Mouse (Mus musculus) kidney, adult 18-20 months (tissue): ENCODE data around the gene Tmem203.
"Not testable (repeated sequence)": the region's sequence is repeated elsewhere in the genome, so short reads cannot be mapped to it uniquely, and the experiment has no call there.

Experiments used
- DNase-seq: peaks from one replicate; pipeline ENCODE4 v3.0.0; 2021

Tmem203 gene

GRCm38 (mm10) chr2:25234551-25235220, 20.6 kb upstream of the Tmem203 start:
- DNase-seq: peak; percentile 49

DNA sequence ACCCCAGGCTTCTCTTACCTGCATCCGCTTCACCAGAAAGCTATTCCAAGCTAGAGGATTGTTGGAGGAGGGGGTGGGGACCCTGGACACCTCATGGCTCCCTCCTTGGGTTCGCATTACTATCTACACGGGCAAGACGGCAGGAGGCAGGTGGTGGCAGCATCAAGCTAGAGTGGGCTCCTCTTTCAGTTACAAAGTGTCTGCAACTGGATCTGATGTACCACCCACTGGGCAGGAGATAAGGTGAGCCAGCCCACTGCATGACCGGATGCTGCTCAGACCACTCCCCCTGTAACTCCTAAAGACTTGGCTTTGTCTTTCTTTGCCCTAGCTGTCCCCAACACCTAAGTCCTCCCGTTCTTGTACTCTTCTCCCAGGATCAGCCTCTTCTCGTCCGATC, 18.6 kb upstream of the Tmem203 start, which contains the start of gene Rnf224:
Rnf224 (minus strand) TSS at position 174 of the 400 bp plus-strand sequence.
- no peak for DNase-seq

DNA sequence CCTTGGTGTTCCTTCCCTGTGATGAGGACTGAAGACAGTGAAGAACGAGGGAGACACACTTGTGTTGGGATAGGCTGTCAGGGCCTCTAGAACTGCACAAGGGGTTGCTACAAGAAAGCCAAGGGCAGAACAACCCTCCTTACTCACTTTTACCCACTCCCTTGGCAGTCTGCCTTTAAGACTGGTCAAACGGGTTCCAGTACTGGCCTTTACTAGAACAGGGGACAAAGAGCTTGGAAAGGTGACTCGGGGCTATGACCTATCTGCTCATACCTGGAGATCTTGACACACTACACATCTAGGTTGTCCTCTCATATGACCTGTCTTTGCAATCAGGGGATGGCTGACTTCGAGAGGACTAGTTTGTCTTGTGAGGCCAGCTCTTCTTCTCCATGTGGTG, 17.7 kb upstream of the Tmem203 start:
- DNase-seq: peak; percentile 57

DNA sequence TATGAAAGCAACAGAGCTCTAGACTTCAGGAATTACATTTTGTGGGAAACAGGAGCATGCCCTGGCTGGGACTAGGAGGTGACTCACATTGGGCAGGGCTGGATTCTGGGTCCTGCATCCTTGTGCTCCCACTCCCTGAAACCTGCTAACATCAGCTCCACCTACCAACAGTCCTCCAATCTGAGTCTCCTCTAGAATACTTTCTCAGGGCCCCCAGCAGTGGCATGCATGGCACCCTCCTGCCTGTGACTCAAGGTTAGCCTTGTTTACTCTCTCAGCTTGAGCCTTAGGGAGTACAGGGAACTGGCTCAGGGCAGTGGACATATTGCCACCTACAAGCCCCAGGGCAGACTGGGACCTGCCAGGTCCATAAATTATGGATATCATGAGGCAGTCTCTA, 17.1 kb upstream of the Tmem203 start:
- DNase-seq: no peak

DNA sequence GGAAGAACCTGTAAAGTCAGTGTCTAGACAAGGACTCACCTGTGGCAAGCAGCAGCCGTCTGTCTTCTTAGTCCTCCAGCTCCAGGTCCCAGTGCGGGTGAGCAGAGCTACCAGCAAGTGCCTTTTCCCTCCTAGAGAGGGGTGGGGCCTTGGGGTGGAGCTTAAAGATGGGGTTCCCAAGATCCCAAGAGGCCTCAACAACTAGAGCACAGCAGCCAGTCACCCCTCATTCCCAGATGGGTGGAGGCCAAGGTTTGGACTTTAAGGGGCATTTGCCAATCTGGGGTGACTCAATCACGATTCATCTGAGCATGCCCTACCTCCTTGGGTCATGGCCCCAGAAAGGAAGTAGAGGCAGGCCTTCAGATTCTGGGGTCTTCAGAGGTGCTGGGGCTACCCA, 15.5 kb upstream of the Tmem203 start:
- no peak for DNase-seq

GRCm38 (mm10) chr2:25240310-25240709, 14.9 kb upstream of the Tmem203 start:
- DNase-seq: no peak

DNA sequence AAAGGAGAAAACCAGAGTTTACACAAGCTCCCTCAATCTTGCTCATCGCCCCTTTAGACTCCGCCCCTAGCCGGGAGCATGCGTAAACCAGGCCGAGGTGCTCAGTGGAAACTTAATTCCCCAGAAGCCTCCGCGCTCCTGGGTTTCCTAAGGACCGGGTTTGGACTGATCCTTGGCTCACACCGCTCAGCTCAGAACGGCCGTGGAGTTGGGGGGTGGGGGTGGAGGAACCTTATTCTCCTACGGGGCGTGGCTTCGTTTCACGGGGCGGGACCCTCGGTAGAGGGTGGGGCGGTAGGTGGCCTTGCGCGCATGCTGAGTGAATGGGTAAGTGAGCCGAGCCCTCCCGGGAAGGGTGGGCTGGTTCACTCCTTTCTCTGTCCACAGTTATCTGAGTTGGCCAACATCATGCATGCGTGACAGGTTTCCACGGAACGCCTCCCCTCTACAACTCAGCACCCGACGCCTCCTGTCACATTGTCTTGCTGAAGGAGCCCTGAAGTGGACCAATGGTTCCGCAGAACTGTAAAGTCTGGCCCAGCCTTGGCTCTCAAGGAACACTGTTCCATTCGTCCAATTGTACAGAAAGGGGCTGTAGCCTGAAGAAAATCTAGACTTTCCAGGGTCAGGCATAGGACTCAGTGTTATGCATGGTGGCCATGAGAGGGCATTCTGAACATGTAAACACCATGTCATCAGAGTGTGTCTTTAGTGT, 14.4 kb upstream of the Tmem203 start:
- peak; percentile 83 for DNase-seq

DNA sequence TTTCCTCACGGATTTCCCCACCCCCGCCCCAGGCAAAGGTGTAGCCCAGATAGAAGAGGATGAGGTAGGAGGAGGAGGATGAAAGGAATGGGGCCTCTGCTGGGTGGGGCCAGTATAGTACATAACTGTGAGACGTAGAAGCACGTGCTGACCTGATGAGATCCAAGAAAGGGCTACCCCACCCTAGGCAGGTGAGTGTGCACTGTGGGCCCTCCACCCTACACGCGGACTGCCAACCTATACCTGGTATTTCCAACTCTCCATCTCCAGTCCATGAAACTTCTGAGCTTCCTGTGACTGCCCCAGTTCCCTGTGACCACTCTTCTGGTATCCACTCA, 13.8 kb upstream of the Tmem203 start:
- no peak for DNase-seq

DNA sequence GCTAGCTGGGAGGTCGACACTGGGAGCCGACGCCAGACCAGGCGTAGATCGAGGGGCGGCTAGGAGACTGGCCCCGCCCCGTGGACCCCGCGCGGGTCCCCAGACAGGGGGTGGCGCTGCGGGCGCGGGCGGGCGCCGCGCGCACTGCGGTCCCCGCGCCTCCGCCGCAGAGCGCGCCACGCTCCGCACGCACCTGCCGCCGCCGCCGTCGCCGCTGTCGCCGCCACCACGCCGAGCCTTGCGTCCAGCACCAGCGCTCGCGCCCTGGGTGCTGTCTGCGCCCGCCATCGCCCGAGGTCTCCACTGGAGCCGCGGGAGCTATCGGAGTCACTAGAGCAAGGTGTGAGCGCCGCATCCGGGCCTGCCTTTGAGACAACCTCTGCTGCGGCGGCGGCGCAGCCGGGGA, 13.1 kb upstream of the Tmem203 start, which contains the start of the genes Rnf208 and Cysrt1:
Rnf208 (plus strand) TSS at position 155 of the 406 bp plus-strand sequence.
Cysrt1 (minus strand) TSS at position 352 of the 406 bp plus-strand sequence.
- DNase-seq: no peak

GRCm38 (mm10) chr2:25243342-25243741, 11.9 kb upstream of the Tmem203 start:
- no peak for DNase-seq

- no peak for DNase-seq
Measured at GRCm38 (mm10) chr2:25244144-25244543, 11.1 kb upstream of the Tmem203 start.

GRCm38 (mm10) chr2:25246183-25247072, 8.8 kb upstream of the Tmem203 start, which contains the start of gene AL732309.1:
AL732309.1 (minus strand) TSS chr2:25246863.
- peak; percentile 36 for DNase-seq

DNA sequence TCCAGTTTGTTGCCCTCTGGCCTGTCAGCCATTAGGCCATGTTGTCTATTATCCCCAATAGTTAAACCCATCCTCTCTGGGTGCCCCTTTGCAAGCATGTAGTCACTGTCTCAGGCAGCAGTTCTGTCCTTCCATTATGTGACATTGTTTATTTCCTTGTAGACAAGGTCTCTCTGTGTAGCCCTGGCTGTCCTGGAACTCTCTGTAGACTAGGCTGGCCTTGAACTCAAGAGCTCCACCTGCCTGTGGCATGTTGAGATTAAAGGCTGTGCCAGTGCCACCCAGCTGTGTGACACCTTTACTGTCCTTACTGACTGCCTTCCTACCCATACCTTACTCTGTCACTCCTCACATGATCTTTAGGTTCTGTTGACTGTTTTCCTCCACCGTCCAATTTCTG, 2.9 kb upstream of the Tmem203 start:
- DNase-seq: peak; percentile 52

DNA sequence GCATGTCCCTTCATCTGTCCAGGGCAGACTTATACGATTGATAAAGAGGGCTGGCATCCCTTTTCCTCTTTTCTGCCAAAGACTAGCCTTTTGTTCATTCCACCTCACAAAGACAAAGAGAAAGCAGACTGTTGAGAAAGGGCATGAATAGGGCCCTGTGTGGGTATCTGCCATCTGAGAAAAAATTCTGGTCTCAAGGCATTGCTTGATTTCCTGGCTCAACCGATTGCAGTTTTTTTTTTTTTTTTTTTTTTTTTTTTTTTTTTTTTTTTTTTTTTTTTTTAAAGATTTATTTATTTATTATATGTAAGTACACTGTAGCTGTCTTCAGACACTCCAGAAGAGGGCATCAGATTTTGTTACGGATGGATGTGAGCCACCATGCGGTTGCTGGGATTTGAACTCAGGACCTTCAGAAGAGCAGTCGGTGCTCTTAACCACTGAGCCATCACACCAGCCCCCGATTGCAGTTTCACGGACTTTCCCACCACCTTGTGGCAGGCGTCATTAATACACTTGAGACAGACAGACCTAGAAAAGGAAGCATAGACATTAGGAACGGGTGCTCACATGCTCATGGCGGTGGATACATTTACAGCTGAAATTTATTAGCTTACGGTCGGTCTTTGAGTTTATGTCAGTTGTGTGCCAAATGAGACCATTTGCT, 1.3 kb downstream of the Tmem203 start:
- DNase-seq: peak; percentile 51

DNA sequence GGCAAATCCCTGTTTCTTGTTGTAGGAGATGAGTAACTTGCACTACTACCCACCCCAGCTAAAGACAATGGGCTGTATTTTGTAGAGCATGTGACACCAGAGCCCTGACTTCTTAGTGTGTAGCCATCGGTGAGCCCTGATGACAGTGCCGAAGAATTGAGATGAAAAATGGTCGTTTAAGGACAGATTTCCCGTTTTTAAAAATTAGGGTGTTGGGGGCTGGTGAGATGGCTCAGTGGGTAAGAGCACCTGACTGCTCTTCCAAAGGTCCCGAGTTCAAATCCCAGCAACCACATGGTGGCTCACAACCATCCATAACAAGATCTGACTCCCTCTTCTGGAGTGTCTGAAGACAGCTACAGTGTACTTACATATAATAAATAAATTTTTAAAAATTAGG, 2.0 kb downstream of the Tmem203 start:
- not testable (repeated sequence) for DNase-seq

GRCm38 (mm10) chr2:25258887-25259286, 3.6 kb downstream of the Tmem203 start:
- DNase-seq: no peak

DNA sequence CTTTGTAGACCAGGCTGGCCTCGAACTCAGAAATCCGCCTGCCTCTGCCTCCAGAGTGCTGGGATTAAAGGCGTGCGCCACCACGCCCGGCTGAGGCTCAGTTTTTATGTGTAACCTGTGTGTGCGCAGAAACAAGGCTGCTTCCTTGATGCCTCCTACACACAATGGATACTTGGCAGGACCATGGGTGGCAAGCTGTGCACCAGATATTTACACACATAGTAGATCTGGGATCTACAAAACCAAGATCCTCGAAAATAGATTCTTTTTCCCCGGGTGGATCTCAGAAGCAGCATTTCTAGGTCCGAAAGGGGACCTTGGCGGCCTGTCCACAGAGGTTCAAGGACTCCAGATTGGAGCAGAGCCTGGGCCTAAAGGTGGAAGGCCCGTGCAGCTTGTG, 6.6 kb downstream of the Tmem203 start:
- DNase-seq: no peak

- peak; percentile 94 for DNase-seq
Measured at GRCm38 (mm10) chr2:25262291-25262767, 7.1 kb downstream of the Tmem203 start, which contains the start of gene Tprn. Tprn (plus strand) TSS chr2:25262618.

DNA sequence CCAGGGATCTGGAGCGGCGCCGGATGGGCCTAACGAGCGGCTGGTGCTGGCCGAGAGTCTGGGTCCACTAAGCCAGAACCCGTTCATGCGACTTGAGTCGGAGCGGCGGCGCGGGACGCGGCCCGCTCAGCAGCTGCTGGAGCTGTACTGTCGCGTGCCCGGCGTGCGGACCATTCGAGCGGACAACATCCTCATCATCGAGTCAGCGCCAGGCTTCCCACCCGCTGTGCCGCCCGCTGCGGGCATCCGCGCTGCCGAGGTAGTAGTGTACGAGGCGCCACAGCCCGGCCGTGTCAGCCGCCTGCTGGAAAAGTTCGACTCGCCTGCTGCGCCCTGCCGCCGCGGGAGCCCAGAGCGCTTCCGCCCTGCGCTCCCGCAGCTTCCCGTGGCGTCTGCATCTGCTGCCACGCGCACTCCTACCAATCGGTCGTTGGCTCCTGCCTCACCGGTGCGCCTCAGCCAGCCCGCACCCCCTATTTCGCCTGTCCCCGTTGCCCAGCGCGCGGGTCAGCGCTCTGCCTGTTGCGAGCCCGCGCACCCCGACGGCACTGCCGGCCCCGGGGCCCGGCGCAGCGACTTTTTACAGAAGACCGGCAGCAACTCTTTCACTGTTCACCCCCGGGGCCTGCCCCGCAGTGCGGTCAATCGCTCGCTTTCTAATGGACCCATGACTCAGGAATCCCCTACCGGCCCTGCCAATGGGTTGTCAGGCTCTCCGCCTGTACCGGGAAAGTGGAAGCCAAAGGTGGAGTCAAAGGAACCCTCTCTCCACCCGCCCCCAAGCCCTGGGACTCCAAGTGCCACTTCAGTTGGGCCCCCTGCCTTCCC, 7.8 kb downstream of the Tmem203 start:
- DNase-seq: peak; percentile 28

DNA sequence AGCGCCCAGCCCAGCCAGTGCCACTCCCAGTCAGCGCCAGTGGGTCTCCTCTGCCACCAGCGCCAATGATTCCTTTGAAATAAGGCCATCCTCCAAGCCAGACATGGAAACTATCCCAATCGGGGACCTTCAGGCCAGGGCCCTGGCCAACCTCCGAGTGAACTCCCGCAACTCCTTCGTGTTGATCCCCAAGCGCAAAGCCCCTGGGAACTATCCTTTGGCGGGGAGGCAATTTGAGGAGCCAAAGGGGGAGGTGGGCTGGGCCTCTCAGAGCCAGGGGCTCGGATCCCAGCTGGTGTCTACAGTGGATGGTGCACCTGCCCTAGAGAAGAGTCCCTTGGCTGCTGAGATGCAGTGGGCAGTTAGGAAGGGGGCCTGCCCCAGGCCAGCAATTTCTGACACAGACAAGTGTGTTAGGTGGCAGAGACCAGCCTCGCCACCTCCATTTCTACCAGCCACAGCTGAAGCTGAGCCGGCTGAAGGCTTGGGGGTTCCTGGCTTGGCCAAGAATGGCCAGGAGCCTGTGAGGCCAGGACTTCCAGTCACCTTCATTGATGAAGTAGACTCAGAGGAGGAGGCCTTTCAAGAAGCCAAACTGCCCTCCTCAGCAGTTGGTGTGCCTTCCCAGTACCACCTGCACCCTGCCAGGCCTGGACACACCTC, 8.5 kb downstream of the Tmem203 start:
- DNase-seq: peak; percentile 19

DNA sequence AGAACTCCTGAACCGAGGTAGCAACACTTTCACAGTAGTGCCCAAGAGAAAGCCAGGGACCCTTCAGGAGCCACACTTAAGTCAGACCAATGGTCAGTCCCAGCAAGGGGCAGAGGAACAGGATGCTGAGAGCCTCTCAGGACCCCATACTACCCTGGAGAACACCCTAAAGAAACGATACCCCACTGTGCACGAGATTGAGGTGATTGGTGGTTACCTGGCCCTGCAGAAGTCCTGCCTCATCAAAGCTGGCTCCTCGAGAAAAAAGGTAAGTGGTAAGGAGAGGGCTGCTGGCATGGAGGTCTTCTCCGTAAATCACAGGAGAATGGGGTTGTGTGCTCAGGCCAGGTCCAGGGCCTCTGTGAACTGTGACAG, 9.0 kb downstream of the Tmem203 start:
- no peak for DNase-seq
